Mouse (Mus musculus): Measurements from ENCODE around the gene Hspa13. TPM values are rescaled to one million over a fixed set of nuclear protein-coding genes. Genes with fewer than 3 reads are reported as not detected.

The Hspa13 gene
- polyA plus RNA-seq (2012; rRNA removed): 16.7 and 22.5 TPM in 2 replicates

GRCm38 (mm10) chr16:75766388-75767249, at the start of gene Hspa13:
TSS of gene Hspa13 (minus strand) at chr16:75767104.

Other genes with a start within 250 kb of the Hspa13 start
- not detected in 2 replicates for gene Lipi, start 181.0 kb downstream of the Hspa13 start, polyA plus RNA-seq (2012; rRNA removed)
- gene Rbm11, start 174.3 kb downstream of the Hspa13 start, polyA plus RNA-seq (2012; rRNA removed): 0.52 and 0.81 TPM in 2 replicates

Data from central nervous system, embryonic 11.5 days (tissue).